Mouse (Mus musculus): ENCODE measurements around the gene Tmem234. TPM values are rescaled to one million over a fixed set of nuclear protein-coding genes. Genes with fewer than 3 reads are reported as not detected.

Tmem234 gene
- total and polyA plus RNA-seq, 3 experiments = 90.9 to 108 (median 100) TPM

DNA sequence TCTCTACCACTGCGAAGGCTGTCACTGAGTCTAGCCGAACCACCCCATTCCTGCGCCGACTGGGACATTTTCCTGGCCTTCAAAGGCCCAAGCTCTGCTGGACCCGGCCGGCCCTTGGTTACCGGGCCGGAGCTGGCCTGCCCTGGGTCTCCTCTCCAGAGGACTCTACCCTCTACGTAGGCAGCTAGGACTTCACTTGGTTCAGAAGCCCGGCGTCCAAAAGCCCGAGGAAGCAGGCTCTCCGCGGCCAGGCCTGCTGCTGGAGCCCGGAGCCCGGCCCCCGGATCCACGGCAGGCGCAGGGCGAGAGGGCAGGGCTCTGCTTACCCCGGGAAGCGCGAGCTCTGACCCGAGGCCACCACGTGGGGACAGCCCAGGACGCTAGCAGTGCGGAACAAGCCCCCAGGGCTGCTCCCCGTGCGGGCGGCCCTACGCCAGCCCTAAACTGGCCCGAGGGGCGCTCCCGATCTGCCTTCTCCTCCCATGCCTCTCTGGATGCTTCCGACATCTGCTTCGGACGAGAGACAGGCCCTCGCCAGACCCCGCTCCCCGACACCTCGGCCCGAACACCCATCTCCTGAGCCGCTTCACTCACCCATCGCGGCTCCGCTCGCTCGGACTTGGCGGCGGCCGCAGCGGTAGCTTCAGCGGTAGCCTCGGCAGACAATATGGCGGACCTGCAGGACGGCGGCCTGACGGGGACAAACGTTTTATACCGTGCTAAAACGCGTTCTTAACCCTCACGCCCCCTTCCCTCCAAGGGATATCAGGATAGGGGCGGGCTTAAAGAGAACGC lies 71.8 kb downstream of the Tmem234 start, which contains the start of gene Kpna6:
Kpna6 (minus strand) TSS at position 685 of the 795 bp plus-strand sequence.
- peak; percentile 95 for DNase-seq

DNA sequence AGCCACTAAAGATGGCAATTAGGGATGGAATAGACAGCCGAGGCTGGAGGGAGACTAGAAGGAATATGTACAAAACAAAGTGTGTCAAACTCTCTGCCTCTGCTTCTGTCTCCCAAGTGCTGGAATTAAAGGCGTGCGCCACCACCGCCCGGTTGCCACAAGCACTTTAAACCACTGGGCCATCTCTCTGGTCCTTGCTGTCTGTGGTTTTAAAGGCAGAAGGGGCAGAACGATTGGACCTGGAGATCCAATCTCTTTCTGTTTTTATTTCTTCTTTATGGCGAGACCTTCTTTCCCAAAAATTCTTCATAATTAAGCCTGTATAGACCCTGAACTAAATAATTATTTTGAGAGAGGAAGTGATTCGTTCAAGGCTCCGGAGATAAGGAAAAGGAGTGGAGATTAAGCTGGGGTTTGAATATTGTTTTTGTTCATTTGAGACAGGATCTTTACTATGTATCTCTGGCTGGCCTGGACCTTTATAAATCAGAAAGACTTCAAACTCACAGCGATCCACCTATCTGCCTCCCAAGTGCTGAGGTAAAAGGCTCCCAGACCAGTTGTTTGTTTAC lies 72.5 kb downstream of the Tmem234 start:
- no peak for DNase-seq

Small RNAs within 50 kb of the gene (microRNA-seq; reads per million reads assigned to microRNA genes)
- 0 reads per million in 2 experiments for gene Mir8119

Other genes with a start within 250 kb of the Tmem234 start
- gene Zbtb8a, start 222.6 kb upstream of the Tmem234 start, total RNA-seq (2021) = 1 to 10 TPM; 6.1 to 6.4 TPM
- 2.4 and 2.7 TPM in 2 replicates for gene Zbtb8a, start 222.6 kb upstream of the Tmem234 start, polyA plus RNA-seq (2012; rRNA removed)
- gene Zbtb8b, start 159.8 kb upstream of the Tmem234 start, total RNA-seq (2021) = under 1 TPM; 0.12 to 0.35 TPM
- 0.07 TPM in 1 of 2 replicates, not detected in the other for gene Zbtb8b, start 159.8 kb upstream of the Tmem234 start, polyA plus RNA-seq (2012; rRNA removed)
- 10 to 100 TPM; 72.1 to 72.4 TPM for gene Bsdc1, start 139.1 kb upstream of the Tmem234 start, total RNA-seq (2021)
- 15.1 and 18.8 TPM in 2 replicates for gene Bsdc1, start 139.1 kb upstream of the Tmem234 start, polyA plus RNA-seq (2012; rRNA removed)
- gene Tssk3, start 109.6 kb upstream of the Tmem234 start, total RNA-seq (2021) = not detected
- gene Tssk3, start 109.6 kb upstream of the Tmem234 start, polyA plus RNA-seq (2012; rRNA removed) = not detected in 2 replicates
- not detected for gene Fam229a, start 109.5 kb upstream of the Tmem234 start, total RNA-seq (2021)
- 1.0 and 2.1 TPM in 2 replicates for gene Fam229a, start 109.5 kb upstream of the Tmem234 start, polyA plus RNA-seq (2012; rRNA removed)
- 10 to 100 TPM; 39.8 to 46.4 TPM for gene Marcksl1, start 87.1 kb upstream of the Tmem234 start, total RNA-seq (2021)
- gene Marcksl1, start 87.1 kb upstream of the Tmem234 start, polyA plus RNA-seq (2012; rRNA removed) = 48.8 and 67.4 TPM in 2 replicates
- 10 to 100 TPM; 44.4 to 53.9 TPM for gene Hdac1, start 58.0 kb upstream of the Tmem234 start, total RNA-seq (2021)
- gene Hdac1, start 58.0 kb upstream of the Tmem234 start, polyA plus RNA-seq (2012; rRNA removed) = 17.2 and 18.4 TPM in 2 replicates
- gene Lck, start 27.0 kb upstream of the Tmem234 start, total RNA-seq (2021) = 1 to 10 TPM; 3.2 to 4.1 TPM
- gene Lck, start 27.0 kb upstream of the Tmem234 start, polyA plus RNA-seq (2012; rRNA removed) = 1.2 and 1.7 TPM in 2 replicates
- gene Fam167b, start 22.1 kb upstream of the Tmem234 start, total RNA-seq (2021) = 10 to 100 TPM; 29.6 to 31.1 TPM
- gene Fam167b, start 22.1 kb upstream of the Tmem234 start, polyA plus RNA-seq (2012; rRNA removed) = 53.7 and 75.5 TPM in 2 replicates
- 100 to 1,000 TPM; 171 to 194 TPM for gene Eif3i, start within 50 bp of the Tmem234 start, total RNA-seq (2021)
- 147 and 171 TPM in 2 replicates for gene Eif3i, start within 50 bp of the Tmem234 start, polyA plus RNA-seq (2012; rRNA removed)
- 1 to 10 TPM; 1.8 to 2.4 TPM for gene Dcdc2b, start 13.6 kb downstream of the Tmem234 start, total RNA-seq (2021)
- gene Dcdc2b, start 13.6 kb downstream of the Tmem234 start, polyA plus RNA-seq (2012; rRNA removed) = 4.5 and 7.4 TPM in 2 replicates
- gene Iqcc, start 18.4 kb downstream of the Tmem234 start, total RNA-seq (2021) = 10 to 100 TPM; 28.2 to 32.0 TPM
- gene Iqcc, start 18.4 kb downstream of the Tmem234 start, polyA plus RNA-seq (2012; rRNA removed) = 56.0 and 63.9 TPM in 2 replicates
- 10 to 100 TPM; 22.1 to 33.4 TPM for gene Ccdc28b, start 23.3 kb downstream of the Tmem234 start, total RNA-seq (2021)
- 23.9 and 24.3 TPM in 2 replicates for gene Ccdc28b, start 23.3 kb downstream of the Tmem234 start, polyA plus RNA-seq (2012; rRNA removed)
- gene Txlna, start 40.4 kb downstream of the Tmem234 start, total RNA-seq (2021) = 10 to 100 TPM; 56.0 to 66.6 TPM
- 25.2 and 28.9 TPM in 2 replicates for gene Txlna, start 40.4 kb downstream of the Tmem234 start, polyA plus RNA-seq (2012; rRNA removed)
- 10 to 100 TPM; 82.7 to 93.8 TPM for gene Kpna6, start 72.1 kb downstream of the Tmem234 start, total RNA-seq (2021)
- 23.7 and 31.1 TPM in 2 replicates for gene Kpna6, start 72.1 kb downstream of the Tmem234 start, polyA plus RNA-seq (2012; rRNA removed)
- 10 to 100 TPM; 10.3 to 15.1 TPM for gene Tmem39b, start 96.2 kb downstream of the Tmem234 start, total RNA-seq (2021)
- 26.5 and 28.8 TPM in 2 replicates for gene Tmem39b, start 96.2 kb downstream of the Tmem234 start, polyA plus RNA-seq (2012; rRNA removed)
- gene Khdrbs1, start 141.6 kb downstream of the Tmem234 start, total RNA-seq (2021) = 10 to 100 TPM; 65.0 to 66.3 TPM
- 114 and 124 TPM in 2 replicates for gene Khdrbs1, start 141.6 kb downstream of the Tmem234 start, polyA plus RNA-seq (2012; rRNA removed)
- 100 to 1,000 TPM; 378 to 409 TPM for gene Ptp4a2, start 210.6 kb downstream of the Tmem234 start, total RNA-seq (2021)
- gene Ptp4a2, start 210.6 kb downstream of the Tmem234 start, polyA plus RNA-seq (2012; rRNA removed) = 41.0 and 48.2 TPM in 2 replicates

Measured in adrenal gland, adult 2 months (tissue).